Mouse (Mus musculus): ENCODE measurements at regions not wholly inside any gene's neighbourhood (a gene's known extent, or its start where the extent isn't known, plus 50 kb on each side); places are given as distances from the start of the nearest gene placed in this dataset.

DNA sequence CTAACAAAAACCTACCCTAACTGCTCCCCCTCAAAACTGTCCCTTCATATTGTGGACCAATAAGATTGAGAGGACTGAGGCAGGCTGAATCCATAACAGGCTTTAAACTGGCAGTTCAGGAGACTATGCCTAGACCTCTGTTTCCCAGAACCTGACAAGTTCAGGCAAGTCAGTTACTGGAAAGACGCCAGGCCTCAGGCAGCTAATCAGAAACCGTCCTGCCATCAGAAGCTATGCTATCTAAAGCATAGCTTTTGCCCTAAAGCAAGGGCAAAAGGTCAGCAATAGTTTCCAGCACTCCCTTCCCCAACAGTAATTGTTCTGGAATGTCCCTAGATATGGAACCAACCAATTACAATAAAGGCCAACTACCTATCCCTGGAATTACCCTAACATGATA lies 273.0 kb downstream of the Bche start:
- H3K4me3 ChIP-seq (replicated peaks; ENCODE audit: low read length), result no peak overlapping the region
- no peaks in the 10 kb centered on the region for H3K9me3 ChIP-seq (ENCODE audit: control insufficient read depth, low read length)
- no peak overlapping the region for H3K4me2 ChIP-seq (ENCODE audit: low read length)
- 76% methylated on average over 2 of the region's 2 CpGs for WGBS
- no peaks in the 10 kb centered on the region for H3K36me3 ChIP-seq (ENCODE audit: control insufficient read depth, insufficient read depth)
- ATAC-seq, result no peak
- no peaks in the 10 kb centered on the region for H3K27me3 ChIP-seq (replicated peaks; ENCODE audit: control insufficient read depth, insufficient read depth, low read length)
- H3K9ac ChIP-seq (replicated peaks; ENCODE audit: low read depth, low read length), result no peak overlapping the region
- H3K4me1 ChIP-seq (replicated peaks; ENCODE audit: control insufficient read depth, insufficient read depth, low read length), result no peaks in the 10 kb centered on the region
- no peak overlapping the region for H3K27ac ChIP-seq (ENCODE audit: low read length)

DNA sequence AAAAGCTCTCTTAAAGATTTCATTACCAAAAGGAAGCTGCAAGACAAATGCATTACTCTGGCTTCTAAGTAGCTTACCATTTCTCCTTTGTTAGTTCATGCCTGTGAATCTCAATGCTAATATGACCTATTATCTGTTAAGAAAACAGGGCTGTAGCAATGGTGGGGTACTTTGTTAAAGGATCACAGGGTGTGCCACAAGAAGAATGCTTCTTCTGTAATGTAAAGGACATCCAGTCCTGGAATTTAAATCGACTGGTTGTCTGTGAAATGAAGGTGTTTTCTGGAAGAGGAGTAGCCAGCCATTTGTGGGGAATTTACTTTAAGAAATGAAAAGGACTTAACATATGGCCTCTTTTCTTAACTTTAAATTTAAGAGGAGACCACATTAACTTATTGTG lies 273.9 kb downstream of the Bche start:
- no peak for ATAC-seq

DNA sequence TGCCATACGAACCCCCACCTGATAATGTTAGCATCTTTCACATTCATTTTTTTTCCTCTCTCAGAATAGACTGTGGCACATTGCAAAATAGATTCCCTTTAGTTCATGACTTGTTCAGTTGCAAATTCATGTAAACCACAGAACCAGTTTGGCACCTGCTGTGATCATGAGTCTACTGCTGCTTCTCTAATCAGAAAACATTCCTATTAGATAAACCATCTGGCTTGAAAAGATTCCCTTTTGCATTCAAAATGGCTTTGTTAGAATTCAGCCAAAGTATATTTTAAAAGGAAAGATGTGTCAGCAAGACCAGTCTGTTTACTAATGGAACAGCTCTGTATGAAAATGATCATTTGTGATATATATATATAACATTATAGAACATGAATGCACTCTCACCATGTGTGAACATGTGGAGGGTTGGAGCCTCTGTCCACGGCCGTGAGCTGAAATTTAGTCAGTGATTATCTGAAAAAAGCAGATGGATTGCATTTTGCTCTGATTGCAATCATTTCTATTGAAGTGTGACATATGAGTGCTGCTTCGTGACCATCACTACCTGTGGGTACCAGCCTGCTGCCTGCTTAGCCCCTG lies 298.2 kb downstream of the Bche start:
- WGBS, result 54% methylated on average over 4 of the region's 4 CpGs
- no peaks in the 10 kb centered on the region for H3K4me1 ChIP-seq (replicated peaks; ENCODE audit: control insufficient read depth, insufficient read depth, low read length)
- no peaks in the 10 kb centered on the region for H3K36me3 ChIP-seq (ENCODE audit: control insufficient read depth, insufficient read depth)
- H3K27me3 ChIP-seq (replicated peaks; ENCODE audit: control insufficient read depth, insufficient read depth, low read length), result no peaks in the 10 kb centered on the region
- H3K4me2 ChIP-seq (ENCODE audit: low read length), result no peak overlapping the region
- H3K4me3 ChIP-seq (replicated peaks; ENCODE audit: low read length), result no peak overlapping the region
- no peak overlapping the region for H3K9ac ChIP-seq (replicated peaks; ENCODE audit: low read depth, low read length)
- H3K27ac ChIP-seq (ENCODE audit: low read length), result peak overlapping the region; percentile 61
- peak; percentile 69 for ATAC-seq
- no peaks in the 10 kb centered on the region for H3K9me3 ChIP-seq (ENCODE audit: control insufficient read depth, low read length)

More for the DNA sequence above, 273.9 kb downstream of the Bche start:
- no peaks in the 10 kb centered on the region for H3K4me1 ChIP-seq (replicated peaks; ENCODE audit: control insufficient read depth, insufficient read depth, low read length)
- H3K4me2 ChIP-seq (ENCODE audit: low read length), result no peak overlapping the region
- no peak overlapping the region for H3K9ac ChIP-seq (replicated peaks; ENCODE audit: low read depth, low read length)
- H3K36me3 ChIP-seq (ENCODE audit: control insufficient read depth, insufficient read depth), result no peaks in the 10 kb centered on the region
- H3K4me3 ChIP-seq (replicated peaks; ENCODE audit: low read length), result no peak overlapping the region
- no peak overlapping the region for H3K27ac ChIP-seq (ENCODE audit: low read length)
- no peaks in the 10 kb centered on the region for H3K9me3 ChIP-seq (ENCODE audit: control insufficient read depth, low read length)
- WGBS, result 21% methylated on average over 1 of the region's 1 CpGs
- H3K27me3 ChIP-seq (replicated peaks; ENCODE audit: control insufficient read depth, insufficient read depth, low read length), result no peaks in the 10 kb centered on the region

DNA sequence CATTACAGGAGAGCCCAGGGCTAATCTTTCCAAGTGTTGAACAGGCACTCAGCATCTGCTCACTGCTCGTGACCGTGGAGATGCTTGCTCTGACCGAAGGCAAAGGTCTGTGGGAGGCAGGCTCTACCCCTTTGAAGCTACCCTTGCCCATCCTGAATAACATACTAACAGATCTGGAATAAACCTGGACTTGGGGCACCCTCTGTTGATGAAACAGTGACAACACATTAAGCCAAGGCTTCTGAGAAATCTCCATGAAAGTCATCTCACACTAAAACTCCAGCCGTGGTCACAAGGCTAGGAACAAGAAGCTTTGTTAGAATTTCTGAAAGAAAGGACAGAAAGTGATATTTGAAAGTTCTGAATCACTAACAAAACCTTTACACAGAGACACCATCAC lies 306.8 kb downstream of the Bche start:
- H3K4me1 ChIP-seq (replicated peaks; ENCODE audit: control insufficient read depth, insufficient read depth, low read length), result no peaks in the 10 kb centered on the region
- no peak overlapping the region for H3K4me2 ChIP-seq (ENCODE audit: low read length)
- no peak overlapping the region for H3K27ac ChIP-seq (ENCODE audit: low read length)
- H3K9me3 ChIP-seq (ENCODE audit: control insufficient read depth, low read length), result no peaks in the 10 kb centered on the region
- 79% methylated on average over 4 of the region's 4 CpGs for WGBS
- H3K36me3 ChIP-seq (ENCODE audit: control insufficient read depth, insufficient read depth), result no peaks in the 10 kb centered on the region
- no peaks in the 10 kb centered on the region for H3K27me3 ChIP-seq (replicated peaks; ENCODE audit: control insufficient read depth, insufficient read depth, low read length)
- H3K4me3 ChIP-seq (replicated peaks; ENCODE audit: low read length), result no peak overlapping the region
- no peak for ATAC-seq
- no peak overlapping the region for H3K9ac ChIP-seq (replicated peaks; ENCODE audit: low read depth, low read length)

DNA sequence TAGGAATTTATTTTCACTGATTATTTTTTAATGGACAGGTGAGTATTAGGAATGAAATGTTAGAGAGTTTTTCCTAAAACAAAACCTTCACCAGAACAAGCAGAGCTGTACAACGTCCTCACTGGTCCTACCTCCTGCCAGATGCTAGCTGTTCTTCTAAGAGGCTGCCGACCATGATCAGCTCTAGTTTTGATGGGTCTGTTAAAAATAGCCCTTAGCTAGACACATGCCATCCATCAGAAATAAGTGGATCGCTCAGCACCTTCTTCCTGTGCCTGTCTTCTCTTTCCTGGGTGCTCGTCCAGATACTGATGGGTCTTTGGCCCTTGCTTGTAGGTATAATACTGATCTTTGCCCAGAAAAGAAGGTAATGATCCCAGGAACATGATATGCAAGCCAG lies 312.4 kb downstream of the Bche start:
- 85% methylated on average over 4 of the region's 4 CpGs for WGBS
- no peak for ATAC-seq
- Histone ChIP-seq H3K9ac (replicated peaks; ENCODE audit: low read depth, low read length) (no peak overlapping the region), H3K4me2 (ENCODE audit: low read length) (no peak overlapping the region), H3K4me1 (replicated peaks; ENCODE audit: control insufficient read depth, insufficient read depth, low read length) (no peaks in the 10 kb centered on the region), H3K9me3 (ENCODE audit: control insufficient read depth, low read length) (no peaks in the 10 kb centered on the region), H3K27me3 (replicated peaks; ENCODE audit: control insufficient read depth, insufficient read depth, low read length) (no peaks in the 10 kb centered on the region), H3K36me3 (ENCODE audit: control insufficient read depth, insufficient read depth) (no peaks in the 10 kb centered on the region), H3K4me3 (replicated peaks; ENCODE audit: low read length) (no peak overlapping the region), H3K27ac (ENCODE audit: low read length) (no peak overlapping the region)

DNA sequence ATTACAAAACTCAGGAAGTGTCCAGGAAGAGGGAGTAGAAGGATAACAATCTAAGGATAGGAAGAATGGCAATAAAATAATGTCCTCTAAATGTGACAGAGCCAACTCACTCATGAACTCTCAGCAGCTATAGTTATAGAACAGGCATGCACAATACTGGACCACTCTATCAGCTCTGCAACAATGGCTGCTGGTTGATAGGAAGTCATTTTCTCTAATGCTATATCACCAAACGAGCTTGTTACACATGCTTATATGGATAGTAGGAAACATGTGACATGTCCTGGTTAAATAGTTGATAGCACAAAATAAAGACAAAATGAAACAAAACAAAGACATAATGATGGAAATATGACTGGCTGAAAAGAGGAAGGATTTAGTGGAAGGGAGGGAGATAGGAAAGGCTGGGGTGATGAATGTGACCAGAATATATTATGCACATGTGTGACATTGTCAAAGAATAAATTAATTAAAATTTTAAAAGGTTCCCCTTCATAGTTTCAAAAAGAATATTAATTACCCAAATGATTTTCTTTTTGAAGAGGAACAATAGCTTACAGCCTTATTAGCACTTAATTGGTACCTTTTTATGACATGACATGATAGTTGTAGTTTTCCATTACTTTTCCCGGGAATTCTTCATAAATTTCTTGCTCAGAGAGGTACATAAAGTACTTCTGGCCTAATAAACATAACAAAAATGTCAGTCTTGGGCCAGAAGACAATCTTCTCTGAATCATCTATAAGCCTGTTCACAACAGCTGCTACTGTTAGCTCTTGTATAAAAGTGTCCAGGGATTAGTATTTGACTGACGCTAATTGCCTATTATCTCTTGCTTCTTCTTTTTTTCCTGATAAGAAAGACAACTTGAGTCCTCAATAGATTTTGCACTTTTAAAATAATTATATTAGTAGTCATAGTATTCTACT lies 318.2 kb downstream of the Bche start:
- 53% methylated on average over 3 of the region's 3 CpGs for WGBS
- Histone ChIP-seq H3K4me2 (ENCODE audit: low read length) (no peak overlapping the region), H3K9ac (replicated peaks; ENCODE audit: low read depth, low read length) (no peak overlapping the region), H3K9me3 (ENCODE audit: control insufficient read depth, low read length) (no peaks in the 10 kb centered on the region), H3K27me3 (replicated peaks; ENCODE audit: control insufficient read depth, insufficient read depth, low read length) (no peaks in the 10 kb centered on the region), H3K4me1 (replicated peaks; ENCODE audit: control insufficient read depth, insufficient read depth, low read length) (no peaks in the 10 kb centered on the region), H3K4me3 (replicated peaks; ENCODE audit: low read length) (no peak overlapping the region), H3K27ac (ENCODE audit: low read length) (peak overlapping the region; percentile 16; the same call in 1 of the 2 replicates), H3K36me3 (ENCODE audit: control insufficient read depth, insufficient read depth) (no peaks in the 10 kb centered on the region)
- peak; percentile 92 for ATAC-seq

GRCm38 (mm10) chr3:73354861-73355496 lies 297.4 kb upstream of the Slitrk3 start:
- Histone ChIP-seq H3K9ac (replicated peaks; ENCODE audit: low read depth, low read length) (no peak overlapping the region), H3K4me2 (ENCODE audit: low read length) (no peak overlapping the region), H3K27ac (ENCODE audit: low read length) (no peak overlapping the region), H3K36me3 (ENCODE audit: control insufficient read depth, insufficient read depth) (no peaks in the 10 kb centered on the region), H3K4me3 (replicated peaks; ENCODE audit: low read length) (no peak overlapping the region), H3K4me1 (replicated peaks; ENCODE audit: control insufficient read depth, insufficient read depth, low read length) (no peaks in the 10 kb centered on the region), H3K9me3 (ENCODE audit: control insufficient read depth, low read length) (no peaks in the 10 kb centered on the region), H3K27me3 (replicated peaks; ENCODE audit: control insufficient read depth, insufficient read depth, low read length) (no peaks in the 10 kb centered on the region)
- no peak for ATAC-seq
- 44% methylated on average over 1 of the region's 1 CpGs for WGBS

DNA sequence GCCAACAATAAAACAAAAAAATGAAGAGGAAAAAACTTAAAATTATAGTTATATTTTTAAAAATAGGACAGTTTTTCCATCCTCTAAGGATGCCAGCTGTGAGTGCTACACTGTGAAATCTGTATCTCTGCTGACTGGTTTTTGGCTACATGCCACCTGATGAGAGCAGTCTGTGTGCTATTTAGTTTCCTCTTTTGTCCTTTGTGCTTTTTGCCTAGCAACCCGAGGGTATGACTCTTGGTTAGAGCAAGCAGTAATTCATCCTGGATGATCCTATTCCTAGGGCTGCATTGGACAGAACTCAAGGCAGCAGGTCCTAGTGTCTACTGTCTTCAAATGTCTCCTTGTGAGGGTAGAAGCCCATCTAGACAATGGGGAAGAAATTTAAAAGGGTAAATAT lies 285.6 kb upstream of the Slitrk3 start:
- peak; percentile 93 for ATAC-seq

DNA sequence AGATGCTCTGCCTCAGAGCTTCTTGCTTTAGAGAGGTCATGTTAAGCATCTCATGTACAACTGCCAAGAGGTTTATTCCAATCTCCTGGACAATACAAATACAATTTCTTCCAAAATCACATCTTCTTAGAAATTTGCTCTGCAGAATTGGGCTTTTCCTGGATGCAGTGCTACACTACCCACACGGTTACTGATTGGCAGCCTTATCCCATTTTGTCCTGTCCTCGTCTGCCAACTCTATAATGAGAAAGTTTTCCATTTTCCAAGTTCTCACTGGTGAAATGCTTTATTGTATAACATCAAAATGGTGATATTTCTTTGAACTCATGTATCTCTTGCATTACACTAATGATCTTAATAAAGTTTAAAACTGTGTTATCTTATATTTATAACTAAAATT lies 282.1 kb upstream of the Slitrk3 start:
- no peak overlapping the region for H3K4me2 ChIP-seq (ENCODE audit: low read length)
- no peaks in the 10 kb centered on the region for H3K36me3 ChIP-seq (ENCODE audit: control insufficient read depth, insufficient read depth)
- no peak overlapping the region for H3K4me3 ChIP-seq (replicated peaks; ENCODE audit: low read length)
- H3K27ac ChIP-seq (ENCODE audit: low read length), result no peak overlapping the region
- 72% methylated on average over 2 of the region's 2 CpGs for WGBS
- no peak for ATAC-seq
- H3K9ac ChIP-seq (replicated peaks; ENCODE audit: low read depth, low read length), result no peak overlapping the region
- H3K27me3 ChIP-seq (replicated peaks; ENCODE audit: control insufficient read depth, insufficient read depth, low read length), result no peaks in the 10 kb centered on the region
- 0 out of 2 replicates have a peak, but pooled peaks cover 2% of the 10 kb centered on the region for H3K4me1 ChIP-seq (replicated peaks; ENCODE audit: control insufficient read depth, insufficient read depth, low read length)
- no peaks in the 10 kb centered on the region for H3K9me3 ChIP-seq (ENCODE audit: control insufficient read depth, low read length)

More for the DNA sequence above, 285.6 kb upstream of the Slitrk3 start:
- 3% methylated on average over 1 of the region's 1 CpGs for WGBS
- Histone ChIP-seq H3K36me3 (ENCODE audit: control insufficient read depth, insufficient read depth) (no peaks in the 10 kb centered on the region), H3K27ac (ENCODE audit: low read length) (0 out of 2 replicates have a peak overlapping the region, but pooled peaks have one; percentile 53), H3K9ac (replicated peaks; ENCODE audit: low read depth, low read length) (no peak overlapping the region), H3K4me2 (ENCODE audit: low read length) (no peak overlapping the region), H3K4me1 (replicated peaks; ENCODE audit: control insufficient read depth, insufficient read depth, low read length) (0 out of 2 replicates have a peak, but pooled peaks cover 2% of the 10 kb centered on the region), H3K9me3 (ENCODE audit: control insufficient read depth, low read length) (no peaks in the 10 kb centered on the region), H3K27me3 (replicated peaks; ENCODE audit: control insufficient read depth, insufficient read depth, low read length) (no peaks in the 10 kb centered on the region), H3K4me3 (replicated peaks; ENCODE audit: low read length) (no peak overlapping the region)
